Mouse (Mus musculus): ENCODE measurements at regions not wholly inside any gene's neighbourhood (a gene's known extent, or its start where the extent isn't known, plus 50 kb on each side); places are given as distances from the start of the nearest gene placed in this dataset.

- no peak for TF ChIP-seq GATA1 (IDR thresholded peaks at IDR 0.05; ENCODE audit: borderline replicate concordance, low read length)
- TF ChIP-seq FLI1 (IDR thresholded peaks at IDR 0.05; ENCODE audit: low read length) = no peak
These were observed 860.1 kb downstream of the Epha4 start for GRCm38 (mm10) chr1:76654826-76655225.
